Mouse (Mus musculus) thymus, postnatal 36 days (tissue): ENCODE results near the gene Zfp37.
"Not testable (repeated sequence)": the region's sequence is repeated elsewhere in the genome, so short reads cannot be mapped to it uniquely, and the experiment has no call there.

Experiments used
- DNase-seq, 2 experiments: peaks; one replicate each; pipeline ENCODE4 v3.0.0; 2022; ENCODE audit warnings: mixed read lengths in 2 of 2

Gene Zfp37

DNA sequence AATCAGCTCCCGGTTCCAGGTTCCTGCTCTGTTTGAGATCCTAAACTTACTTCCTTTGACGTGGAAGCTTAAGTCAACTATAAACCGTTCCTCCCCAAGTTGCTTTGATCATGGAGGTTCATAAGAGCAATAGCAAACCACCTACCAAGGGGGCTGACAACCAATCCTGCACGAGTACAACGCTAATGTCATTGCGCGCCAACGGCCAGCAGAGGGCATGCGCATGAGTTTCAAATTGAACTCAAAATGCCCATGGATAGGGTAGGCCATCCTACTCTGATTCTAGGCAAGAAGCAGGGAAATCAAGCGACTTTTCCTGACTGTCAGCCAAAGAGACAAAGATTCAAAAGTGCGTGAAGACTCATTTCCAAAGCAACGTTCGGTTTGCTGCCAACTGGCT is at the start of gene Zfp37:
Gene Zfp37, minus strand, starts transcription at position 279 of the 400 bp plus-strand sequence.
- no peak for DNase-seq

DNA sequence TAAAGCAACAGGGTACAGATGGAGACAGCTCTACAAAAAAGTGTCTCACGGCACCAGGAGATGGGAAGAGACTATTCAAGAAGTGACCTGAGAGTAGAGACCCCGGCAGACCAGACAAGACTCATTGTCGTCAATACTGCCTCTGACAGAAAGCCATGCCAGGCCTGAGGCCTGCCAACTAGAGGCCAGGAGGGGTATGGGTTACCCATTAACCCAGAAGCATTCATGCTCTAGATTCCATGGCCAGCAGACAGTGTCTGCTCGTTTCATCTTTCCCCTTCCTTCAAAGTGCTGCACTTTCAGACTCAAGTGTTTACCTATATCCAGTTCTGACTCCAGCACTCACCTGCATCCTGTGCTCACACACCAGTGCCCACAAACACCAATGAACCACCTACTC is 47.2 kb upstream of the Zfp37 start:
- DNase-seq = no peak

DNA sequence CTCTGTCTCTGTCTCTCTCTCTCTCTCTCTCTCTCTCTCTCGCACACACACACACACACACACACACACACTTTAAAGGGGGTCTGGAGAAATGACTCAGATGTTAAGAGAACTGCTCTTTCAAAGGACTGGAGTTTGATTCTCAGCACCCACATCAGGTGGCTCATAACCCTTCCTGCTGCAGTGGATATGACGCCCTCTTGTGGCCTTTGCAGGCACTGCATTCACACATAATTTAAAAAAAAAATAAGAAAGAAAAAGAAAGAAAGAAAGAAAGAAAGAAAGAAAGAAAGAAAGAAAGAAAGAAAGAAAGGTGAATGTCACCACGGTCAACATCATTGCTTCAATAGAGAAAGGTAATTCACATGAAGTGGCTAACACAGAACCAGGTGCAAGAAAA is 46.4 kb upstream of the Zfp37 start:
- DNase-seq = no peak

DNA sequence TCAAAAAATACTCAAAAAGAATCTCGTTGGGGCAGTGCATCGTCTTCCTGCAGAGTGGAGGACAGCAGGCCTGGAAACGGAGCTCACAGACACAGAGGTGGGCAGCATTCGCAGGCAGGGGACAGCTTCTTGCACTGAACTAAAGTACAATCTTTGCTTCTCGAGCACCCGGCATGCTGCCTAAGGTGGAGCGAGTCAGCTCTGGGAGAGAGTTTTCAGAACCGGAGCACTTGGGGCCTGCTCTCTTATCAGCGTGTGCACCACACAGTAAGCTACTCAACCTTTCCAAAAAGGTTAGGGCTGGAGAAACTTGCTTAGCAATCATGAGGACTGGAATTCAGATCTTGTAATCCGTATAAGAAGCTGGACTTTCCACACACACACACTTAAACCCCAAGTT is 45.8 kb upstream of the Zfp37 start:
- DNase-seq = no peak

DNA sequence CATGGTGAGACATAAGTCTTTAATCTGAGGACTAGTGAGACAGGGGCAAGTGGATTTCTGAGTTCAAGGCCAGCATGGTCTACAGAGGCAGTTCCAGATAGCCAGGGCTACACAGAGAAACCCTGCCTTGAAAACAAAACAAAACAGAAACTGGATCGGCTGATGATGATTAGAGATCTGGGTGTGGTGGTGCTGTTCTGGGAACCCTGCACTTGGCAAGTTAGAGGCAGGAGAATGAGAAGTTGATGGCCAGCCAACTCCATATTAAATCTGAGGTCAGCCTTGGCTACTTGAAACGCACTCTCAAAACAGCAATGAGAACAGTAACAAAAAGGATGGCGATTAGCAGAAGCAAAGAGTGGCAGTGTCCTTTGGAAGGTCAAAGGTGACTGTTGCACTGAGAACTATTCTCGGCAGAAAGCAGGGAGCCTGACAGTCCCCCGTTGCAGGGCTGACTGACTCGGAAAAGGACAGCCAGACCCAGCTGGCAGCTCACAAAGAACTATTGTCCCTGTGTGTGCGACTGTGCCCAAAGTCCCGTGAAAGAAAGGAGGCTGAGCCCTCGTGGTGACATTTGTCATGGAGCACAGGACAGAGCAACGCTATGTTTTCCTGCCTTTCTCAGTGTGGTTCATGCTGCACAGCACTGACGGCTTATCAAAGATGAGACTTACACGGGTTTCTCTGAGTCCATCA is 44.1 kb upstream of the Zfp37 start:
- no peak for DNase-seq

DNA sequence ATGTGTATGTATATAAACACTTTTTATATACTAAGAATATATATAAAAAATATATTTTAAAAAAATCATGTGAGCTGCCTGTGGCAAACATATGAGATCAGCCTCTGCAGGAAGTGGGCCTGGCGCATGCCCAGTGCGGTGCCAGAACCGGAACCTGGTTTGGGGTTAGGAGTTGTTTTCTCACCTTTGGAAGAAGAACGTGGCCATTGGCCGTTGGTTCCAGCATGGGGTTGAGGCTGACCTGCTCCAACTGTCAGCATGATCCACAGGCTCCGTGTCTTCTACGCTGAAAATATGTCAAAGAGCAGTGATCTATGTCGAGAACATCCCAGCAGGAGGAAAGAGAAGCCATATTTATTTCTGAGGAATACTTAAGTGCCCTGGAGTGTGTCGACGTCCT is 43.1 kb upstream of the Zfp37 start:
- DNase-seq = no peak

DNA sequence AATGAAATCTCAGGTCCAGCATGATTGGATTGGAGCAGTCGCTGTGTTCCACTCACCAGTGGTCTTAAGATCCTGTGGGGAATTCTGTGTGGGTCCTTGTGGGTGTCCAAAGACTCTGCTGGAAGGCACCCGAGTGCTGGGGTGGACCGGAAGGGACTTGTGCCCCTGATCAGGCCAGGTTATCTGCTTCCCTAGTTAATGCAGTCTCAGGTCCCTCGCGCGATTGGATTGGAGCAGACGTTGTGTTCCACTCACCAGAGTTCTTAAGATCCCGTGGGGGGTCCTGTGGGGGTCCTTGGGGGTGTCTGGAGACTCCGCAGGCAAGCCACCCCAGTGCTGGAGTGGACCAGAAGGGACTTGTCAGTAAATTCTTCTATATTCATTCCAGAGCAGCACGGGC is 41.8 kb upstream of the Zfp37 start:
- DNase-seq = no peak

DNA sequence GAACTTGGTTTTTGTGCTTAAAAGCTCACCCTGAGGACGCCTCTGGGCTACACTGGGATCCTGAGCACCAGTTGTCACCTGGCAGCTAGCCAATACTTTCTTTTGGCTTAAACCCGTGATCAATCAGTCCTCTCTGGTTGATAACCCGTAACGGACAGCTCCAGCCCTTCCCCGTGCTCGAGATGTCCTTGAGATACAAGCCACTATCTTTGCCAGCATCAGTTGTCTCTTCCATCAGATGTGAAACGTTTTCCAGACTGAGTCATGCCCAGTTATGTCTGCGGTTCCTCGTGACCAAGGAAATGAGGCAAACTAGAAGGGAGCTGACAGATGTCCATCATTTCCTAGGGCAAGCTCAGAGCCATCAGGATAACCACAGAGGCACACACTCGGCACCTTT is 36.3 kb upstream of the Zfp37 start:
- DNase-seq = no peak

DNA sequence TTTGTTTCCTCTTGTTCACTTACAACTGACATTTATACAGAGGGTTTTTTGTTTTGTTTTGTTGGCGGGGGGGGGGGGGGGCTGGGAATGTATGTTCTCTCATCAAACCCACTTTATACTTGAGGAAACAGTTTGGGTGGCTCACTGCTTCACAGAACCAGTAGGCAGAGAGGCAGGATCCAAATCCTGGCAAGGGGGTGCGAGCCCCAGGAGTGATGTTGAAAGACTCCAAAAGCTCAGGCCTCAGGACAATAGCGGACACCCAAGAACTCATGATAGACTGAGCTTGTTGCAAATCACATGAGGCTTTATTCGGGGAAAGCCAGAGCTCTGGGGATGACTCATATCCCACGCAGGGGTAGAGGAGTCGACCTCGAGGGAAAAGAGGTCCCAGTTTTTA is 35.2 kb upstream of the Zfp37 start:
- not testable (repeated sequence) for DNase-seq

DNA sequence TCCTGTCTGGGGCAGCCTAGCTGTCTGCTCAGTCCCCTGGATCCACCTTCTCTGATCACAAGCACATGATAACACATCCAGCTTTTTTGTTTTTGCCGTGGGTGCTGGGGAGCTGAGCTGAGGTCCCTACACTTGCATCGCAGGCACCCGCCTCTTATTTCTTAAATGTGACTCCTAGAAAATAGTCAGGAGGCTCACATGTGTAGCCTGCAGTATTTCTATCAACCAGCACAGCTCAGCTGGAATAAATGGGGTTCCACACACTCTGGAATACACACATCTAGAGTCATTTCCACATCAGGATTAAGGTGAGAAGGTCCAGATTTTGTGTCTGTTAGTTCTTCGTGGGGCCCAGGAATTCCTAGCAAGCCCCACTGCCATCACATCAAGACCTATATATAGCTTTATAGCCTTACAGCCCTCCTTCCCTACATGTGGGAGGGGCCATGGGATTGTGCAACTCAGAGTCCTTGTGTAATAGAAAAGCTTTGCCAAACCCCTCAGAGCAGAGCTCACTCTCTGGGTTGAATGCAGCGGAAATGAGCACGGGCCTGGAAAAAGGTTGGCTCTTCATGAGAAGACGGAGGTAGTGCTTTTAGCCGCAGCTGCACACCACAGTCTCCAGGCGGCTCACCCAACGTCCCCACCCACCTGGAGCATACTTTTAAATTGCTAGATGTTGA is 34.4 kb upstream of the Zfp37 start:
- DNase-seq = no peak

DNA sequence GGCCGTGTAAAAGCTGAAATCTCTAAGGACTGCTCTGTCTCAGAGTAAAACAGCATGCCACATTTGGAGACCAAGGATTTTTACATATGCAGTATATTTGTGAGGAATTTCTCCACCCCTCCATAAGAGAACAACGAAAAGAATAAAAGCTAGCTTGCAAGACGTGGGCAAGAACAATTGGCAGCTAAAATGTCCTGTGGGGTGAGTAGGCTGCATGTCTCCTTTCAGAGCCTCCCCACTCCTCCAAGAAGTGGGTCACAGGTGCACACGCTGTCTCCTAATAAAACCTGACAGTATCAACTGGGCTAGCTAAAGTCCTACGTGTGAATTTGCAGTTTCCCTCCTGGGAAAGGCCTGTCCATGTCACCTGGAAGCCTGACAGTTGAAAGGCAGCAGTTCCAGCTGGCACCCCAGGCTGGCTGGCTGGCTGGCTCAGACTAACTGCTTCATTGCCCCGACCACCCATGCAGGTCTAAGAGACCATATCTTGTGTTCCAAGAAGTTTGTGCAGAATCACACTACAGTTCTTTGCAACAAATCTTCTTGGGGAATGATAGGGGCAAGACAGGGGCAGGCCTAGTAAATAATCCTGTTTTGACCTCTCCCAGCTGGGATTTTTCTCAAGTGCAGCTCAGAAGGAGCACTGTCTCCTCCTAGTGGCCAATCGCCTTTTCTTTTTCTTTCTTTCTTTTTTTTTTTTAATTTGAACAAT is 32.4 kb upstream of the Zfp37 start:
- DNase-seq = no peak

DNA sequence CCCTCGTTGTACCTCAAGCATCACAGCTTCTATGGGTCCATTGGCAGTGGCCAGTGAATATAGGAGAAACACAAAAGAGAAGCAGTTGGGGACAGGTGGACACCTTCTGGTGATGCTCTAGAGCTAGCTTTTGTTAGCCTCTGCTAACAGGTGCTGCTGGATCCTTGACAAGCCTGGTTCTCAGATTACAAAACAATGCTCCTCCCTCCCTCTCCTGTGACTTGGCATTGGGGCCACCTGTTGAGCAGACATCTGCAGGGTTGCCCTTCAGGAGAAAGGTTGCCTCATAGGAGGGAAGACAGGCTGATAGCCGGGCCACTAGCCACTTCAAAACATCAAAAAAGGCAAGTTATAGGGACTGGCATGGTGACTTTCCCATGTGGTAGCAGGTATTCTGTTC is 31.4 kb upstream of the Zfp37 start, which contains the start of gene Slc31a2:
Gene Slc31a2, plus strand, starts transcription at position 287 of the 400 bp plus-strand sequence.
- DNase-seq = no peak

DNA sequence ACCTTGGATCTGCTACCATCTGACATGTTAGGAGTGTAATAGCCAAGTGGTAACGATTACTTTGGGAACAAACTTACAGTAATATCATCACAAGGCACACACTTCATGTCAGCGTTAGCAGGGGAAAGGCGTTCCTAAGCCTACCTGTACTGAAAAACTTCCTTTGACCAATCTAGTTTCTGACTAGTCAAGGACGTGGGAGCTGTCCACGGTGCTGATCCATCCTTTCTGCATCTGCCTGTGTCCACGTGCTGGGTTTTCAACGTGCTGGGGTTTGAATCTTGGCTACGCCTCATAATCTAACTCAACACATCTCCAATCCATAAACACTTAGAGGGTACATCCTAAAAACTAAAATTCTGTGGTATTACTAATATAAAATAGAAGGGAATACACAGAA is 26.1 kb upstream of the Zfp37 start:
- DNase-seq = peak; percentile 13 to 21

DNA sequence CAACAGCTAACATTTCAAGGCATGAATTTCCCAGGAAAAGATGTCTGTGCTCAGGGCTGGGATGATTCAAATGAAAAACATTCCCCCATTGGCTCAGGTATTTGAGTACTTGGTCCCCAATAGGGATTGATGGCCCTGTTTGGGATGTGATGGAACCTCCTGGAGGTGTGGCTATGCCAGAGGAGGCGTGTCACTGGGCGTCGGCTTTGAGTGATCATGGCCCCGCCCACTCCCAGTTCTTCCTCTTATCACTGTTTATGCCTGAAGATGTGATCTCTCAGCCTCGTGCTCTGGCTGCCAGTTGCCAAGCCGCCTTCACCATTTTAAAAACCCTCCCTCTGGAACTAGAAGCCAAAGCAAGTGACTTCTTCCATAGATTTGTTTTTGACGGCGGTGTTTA is 23.7 kb upstream of the Zfp37 start:
- DNase-seq = no peak

DNA sequence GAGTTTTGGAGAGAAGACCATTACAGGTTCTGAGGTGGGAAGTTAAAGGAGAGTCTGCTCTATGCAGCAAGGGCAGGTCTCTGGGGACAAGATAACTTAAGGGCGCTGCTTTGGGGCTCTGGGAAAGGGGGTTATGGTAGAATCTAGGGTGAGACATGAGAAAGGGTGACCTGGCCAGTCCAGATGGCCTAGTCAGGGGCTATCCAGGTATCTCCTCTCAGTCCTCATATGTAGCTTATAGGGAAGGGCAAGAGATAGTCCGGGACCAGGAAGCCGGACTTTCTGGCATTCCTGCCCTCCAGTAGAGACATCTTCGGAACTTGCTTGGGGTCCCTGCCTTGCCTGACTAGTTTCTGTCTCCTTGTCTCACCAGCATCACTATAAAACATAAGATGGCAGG is 20.9 kb upstream of the Zfp37 start:
- DNase-seq = no peak

DNA sequence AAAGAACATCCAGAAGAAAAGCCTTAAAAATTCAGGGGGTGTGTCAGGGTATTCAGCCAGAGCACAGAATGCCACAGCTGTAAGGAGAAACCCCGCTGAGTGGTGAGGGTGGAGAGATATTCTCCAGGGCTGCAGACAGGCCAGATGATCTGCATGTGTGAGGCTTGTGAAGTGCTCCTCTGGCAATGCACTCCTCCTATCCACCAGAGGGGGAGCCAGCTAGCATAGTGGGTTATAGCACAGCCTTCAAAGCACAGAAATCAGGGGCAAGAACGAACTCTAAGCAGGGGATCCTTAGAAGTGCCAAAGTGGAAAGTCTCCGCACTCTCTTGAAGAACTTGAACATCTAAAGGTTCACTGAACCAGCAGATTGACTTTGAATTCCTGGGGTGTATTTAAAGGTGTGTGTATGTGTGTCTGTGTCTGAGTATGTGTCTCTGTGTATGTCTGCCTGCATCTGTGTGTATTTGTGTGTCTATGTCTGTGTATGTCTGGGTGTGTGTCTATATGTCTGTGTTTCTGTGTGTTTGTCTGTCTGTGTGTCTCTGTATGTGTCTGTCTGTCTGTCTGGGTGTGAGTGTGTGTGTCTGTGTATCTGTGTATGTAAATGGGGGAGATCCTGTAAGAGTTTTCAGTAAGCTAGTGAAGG is 20.2 kb upstream of the Zfp37 start:
- DNase-seq = no peak

DNA sequence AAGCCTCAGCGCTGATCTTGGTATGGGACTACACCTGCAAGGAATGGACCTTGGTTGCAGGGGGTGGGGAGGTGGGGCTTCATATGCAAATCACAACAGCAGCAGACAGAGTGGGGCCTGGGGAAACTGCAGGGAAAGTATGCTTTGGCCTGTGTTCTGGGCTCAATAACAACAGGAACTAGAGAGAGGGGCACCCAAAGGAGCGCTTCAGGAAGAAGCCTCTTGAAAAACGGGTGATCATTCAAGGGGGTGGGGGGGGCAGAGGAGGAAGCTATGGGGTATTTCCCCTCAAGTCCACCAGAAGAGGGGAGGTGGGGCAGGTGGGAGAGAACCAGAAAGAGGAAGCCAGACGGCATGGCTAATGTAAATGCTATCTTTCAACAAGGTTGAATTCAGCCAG is 17.5 kb upstream of the Zfp37 start:
- DNase-seq = no peak

DNA sequence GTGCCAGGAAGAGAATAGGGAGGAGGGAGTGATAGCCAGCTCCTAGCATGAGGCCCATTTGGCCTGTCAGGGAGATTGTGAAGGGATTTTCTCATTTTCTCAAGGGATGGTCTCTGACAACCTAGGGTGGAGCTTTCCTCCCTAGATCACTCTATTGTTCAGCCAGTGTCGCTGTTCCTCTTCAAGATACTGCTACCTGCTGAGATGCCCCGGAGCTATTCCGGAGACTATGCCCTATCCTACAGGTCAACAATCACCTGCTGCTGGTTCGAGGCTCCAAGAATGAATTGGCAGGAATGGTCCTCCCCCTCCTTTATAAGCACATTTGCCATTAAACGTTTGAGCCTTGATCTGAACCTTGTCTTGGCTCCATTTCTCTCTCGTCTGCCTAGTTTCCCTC is 9.7 kb upstream of the Zfp37 start:
- no peak for DNase-seq

DNA sequence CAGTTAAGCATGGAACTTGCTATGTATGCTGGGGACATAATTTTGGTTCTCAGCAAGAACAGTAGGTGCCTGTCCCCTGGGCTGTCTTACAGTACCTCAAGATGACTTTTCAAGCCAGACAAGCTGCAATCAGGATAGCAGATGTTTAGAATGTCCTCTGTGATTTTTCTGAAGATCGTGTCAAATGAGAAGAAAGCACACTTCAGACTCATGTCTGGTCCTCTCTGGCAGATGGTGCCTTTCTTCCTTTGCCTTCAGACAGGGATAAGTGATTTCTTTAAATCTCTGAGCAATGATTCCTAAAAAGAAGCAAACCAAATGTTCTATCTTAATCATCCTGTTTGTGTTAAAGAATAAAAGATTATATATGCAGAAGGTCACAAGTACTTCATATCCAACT is 694 bp downstream of the Zfp37 start:
- no peak for DNase-seq

DNA sequence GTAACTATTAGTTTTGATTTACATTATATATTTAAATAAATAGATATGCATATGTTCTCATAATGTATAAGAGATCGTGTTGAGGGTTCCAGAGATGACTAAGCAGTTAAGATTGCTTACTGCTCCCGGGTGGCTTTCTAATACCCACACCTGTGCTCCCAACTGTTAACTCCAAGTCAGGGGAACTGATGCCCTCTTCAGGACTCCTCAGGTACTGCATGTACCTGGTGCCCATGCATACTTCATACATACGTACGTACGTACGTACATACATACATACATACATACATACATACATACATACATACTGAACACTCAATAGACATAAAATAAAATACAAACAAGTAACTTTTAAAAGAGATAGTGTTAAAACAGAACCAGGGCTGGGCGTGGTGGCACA is 1.4 kb downstream of the Zfp37 start:
- no peak for DNase-seq

DNA sequence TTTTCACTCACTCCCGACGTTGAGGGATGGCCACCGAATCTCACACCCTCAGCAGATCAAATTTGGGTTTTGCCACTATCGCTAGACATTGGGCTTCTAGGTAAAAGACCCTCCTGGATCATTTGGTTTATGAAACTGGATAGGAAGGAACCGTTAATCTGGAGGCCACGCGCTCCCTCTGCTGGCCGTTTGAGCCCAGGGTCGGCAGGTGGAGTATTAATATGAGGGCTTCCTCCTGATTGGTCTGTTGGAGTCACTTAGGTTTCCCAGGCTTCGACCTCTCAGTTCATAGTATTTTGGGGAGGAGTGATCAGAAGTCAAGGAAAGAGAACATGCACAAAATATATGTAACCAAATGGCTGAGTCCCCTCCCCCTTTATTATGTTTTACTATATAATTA is 2.5 kb downstream of the Zfp37 start:
- peak in 1 of 2 experiments; percentile 18 for DNase-seq

DNA sequence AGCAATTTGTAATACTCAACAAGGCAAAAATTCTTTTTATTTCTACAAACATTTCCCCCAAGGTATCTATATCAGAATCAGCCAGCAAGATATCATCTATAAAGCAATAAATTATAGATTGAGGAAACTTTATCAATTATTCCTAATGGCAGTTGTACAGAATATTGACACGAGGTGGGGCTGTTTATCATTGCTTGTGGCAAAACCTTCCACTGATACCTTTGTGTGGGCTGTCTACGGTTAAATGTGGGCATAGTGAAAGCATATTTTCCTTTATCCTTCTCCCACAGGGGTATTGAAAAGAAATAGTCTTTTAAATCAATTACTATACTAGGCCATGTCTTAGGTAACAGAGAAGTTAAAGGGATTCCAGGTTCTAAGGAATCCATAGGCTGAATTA is 17.4 kb downstream of the Zfp37 start:
- no peak for DNase-seq

DNA sequence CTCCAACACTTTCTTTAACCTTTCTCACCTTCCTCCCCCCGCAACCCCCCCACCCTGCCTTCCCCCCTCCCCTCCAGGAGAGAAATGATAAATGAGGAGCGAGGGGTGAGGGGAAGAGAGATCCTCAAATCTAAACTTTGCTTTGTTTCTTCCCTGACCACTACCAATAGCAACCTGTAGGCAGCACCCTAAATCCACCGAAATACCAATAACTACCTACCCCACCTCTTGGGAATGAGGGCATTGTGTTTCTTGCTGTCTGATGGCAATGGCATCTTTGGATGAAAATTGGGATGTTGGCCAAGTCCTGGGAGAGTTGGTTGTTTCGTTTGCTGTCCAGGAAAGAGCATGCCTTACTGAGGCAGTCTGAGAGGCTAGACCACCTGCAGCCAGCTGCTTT is 20.8 kb downstream of the Zfp37 start:
- DNase-seq = no peak
